Mouse (Mus musculus): ENCODE data around the gene Wdr70.

DNA sequence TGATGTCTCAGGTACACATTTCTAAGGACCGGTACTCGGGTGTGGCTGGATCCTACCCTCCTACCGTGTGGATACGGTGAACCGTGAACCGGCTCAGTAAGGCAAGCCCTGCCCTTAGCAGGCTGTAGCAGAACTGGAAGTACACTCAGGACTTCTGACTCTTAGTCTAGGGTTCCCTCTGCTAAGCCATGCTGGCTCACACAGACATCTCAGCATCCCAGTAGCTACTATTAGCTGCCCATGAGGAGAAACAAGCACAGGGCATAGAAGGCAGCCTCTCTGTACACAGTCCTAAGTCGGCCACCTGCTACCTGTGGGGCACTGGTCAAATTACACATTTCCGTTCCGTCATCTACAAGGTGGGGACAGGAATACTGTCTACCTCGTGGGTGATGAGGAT, 220.1 kb downstream of the Wdr70 start:
- TF ChIP-seq POLR2A (IDR thresholded peaks at IDR 0.05; ENCODE audit: extremely low read depth, insufficient read depth, low read length) (no peak), CTCF (IDR thresholded peaks at IDR 0.05; ENCODE audit: extremely low read depth, insufficient read depth, low read length) (no peak)
